Mouse (Mus musculus): ENCODE results near the gene Pigt.

DNA sequence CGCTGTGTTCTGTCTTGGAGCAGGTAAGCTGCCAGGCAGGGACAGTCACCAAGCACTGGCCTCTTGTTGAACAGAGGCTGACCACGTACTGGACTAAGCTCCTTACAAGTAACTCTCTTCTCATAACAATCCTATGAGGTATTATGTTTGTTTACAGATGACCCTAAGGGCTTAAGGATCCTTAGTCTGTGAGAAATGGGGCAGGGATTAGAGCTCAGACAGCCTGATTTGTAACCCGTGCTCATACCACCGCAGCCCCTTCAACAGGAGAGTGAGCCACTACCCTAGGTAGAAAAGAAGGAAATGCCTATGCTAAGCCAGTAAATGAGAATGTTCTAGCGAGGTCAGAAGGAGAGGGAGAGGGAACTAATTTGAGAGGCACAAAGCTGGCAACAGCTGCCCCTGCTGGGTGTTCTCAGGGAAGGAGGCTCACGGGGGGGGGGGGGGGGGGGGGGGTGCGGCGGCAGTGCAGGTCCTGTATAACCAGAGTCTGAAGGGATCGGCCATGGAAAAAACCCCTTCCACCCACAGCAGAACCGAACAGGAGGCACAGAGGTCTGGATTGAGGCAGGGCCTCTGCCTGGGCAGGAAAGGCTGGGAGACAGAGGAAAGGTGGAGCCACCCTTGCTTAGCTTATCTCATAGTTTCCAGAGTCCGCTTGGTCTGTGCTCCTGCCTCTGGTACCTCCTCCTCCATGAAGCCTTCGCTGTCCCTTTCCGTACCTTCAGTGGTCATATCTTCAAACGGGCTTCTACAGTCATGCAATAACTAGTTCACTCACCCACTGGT lies 15.0 kb downstream of the Pigt start:
- TF ChIP-seq GATA1 (IDR thresholded peaks at IDR 0.05; ENCODE audit: borderline replicate concordance, low read length) (no peak), FLI1 (IDR thresholded peaks at IDR 0.05; ENCODE audit: low read length) (no peak)

Data from megakaryocyte, embryonic 14.5 days (primary cell).